Mouse (Mus musculus): Measurements from ENCODE around the gene Abcc6. TPM values are rescaled to one million over a fixed set of nuclear protein-coding genes. Genes with fewer than 3 reads are reported as not detected.

Abcc6 gene
- polyA plus RNA-seq, 1 experiment from 2014 or later = 0.78 TPM

- Histone ChIP-seq H3K9me3 (ENCODE audit: low read depth, low read length) (no peaks in the 10 kb centered on the region), H3K27ac (ENCODE audit: low read depth) (peak overlapping the region; percentile 92; the same call in 1 of the 2 replicates), H3K4me3 (ENCODE audit: low read depth, low read length) (no peak overlapping the region), H3K9ac (no peak overlapping the region; the same call in 1 of the 2 replicates), H3K4me2 (peak overlapping the region; percentile 60; the same call in 1 of the 2 replicates), H3K36me3 (ENCODE audit: insufficient read depth) (peaks cover 11% of the 10 kb centered on the region; the same call in 1 of the 2 replicates), H3K27me3 (ENCODE audit: insufficient read depth, low read length) (no peaks in the 10 kb centered on the region), H3K4me1 (ENCODE audit: insufficient read depth) (peaks cover 35% of the 10 kb centered on the region)
- 83% methylated on average over 15 of the region's 15 CpGs for WGBS
- ATAC-seq (ENCODE audit: insufficient read depth) (no peak), DNase-seq (no peak)
- no peak for TF ChIP-seq CTCF (IDR thresholded peaks at IDR 0.05; ENCODE audit: low read depth)
Measured at GRCm38 (mm10) chr7:45917926-45918325, 112.2 kb downstream of the Abcc6 start.

Other genes starting within 250 kb of the Abcc6 start
- 0.76 and 1.9 TPM in 2 replicates for gene Lmtk3, start 246.6 kb downstream of the Abcc6 start, polyA plus RNA-seq (2014; fragmentation: Nextera tagmentation; extraction: Ambion mirVana)
- 5.0 and 5.9 TPM in 2 replicates for gene Sult2b1, start 245.6 kb downstream of the Abcc6 start, polyA plus RNA-seq (2014; fragmentation: Nextera tagmentation; extraction: Ambion mirVana)
- gene Cyth2, start 215.7 kb downstream of the Abcc6 start, polyA plus RNA-seq (2014; fragmentation: Nextera tagmentation; extraction: Ambion mirVana) = 109 and 110 TPM in 2 replicates
- gene Kcnj14, start 205.5 kb downstream of the Abcc6 start, polyA plus RNA-seq (2014; fragmentation: Nextera tagmentation; extraction: Ambion mirVana) = 0.67 and 1.1 TPM in 2 replicates
- gene Grwd1, start 199.4 kb downstream of the Abcc6 start, polyA plus RNA-seq (2014; fragmentation: Nextera tagmentation; extraction: Ambion mirVana) = 85.4 and 95.3 TPM in 2 replicates
- 107 and 108 TPM in 2 replicates for gene Kdelr1, start 157.5 kb downstream of the Abcc6 start, polyA plus RNA-seq (2014; fragmentation: Nextera tagmentation; extraction: Ambion mirVana)
- gene Grin2d, start 151.9 kb downstream of the Abcc6 start, polyA plus RNA-seq (2014; fragmentation: Nextera tagmentation; extraction: Ambion mirVana) = 0.41 and 0.43 TPM in 2 replicates
- 1.0 and 1.4 TPM in 2 replicates for gene Syngr4, start 133.6 kb downstream of the Abcc6 start, polyA plus RNA-seq (2014; fragmentation: Nextera tagmentation; extraction: Ambion mirVana)
- 2.7 and 3.5 TPM in 2 replicates for gene Tmem143, start 133.4 kb downstream of the Abcc6 start, polyA plus RNA-seq (2014; fragmentation: Nextera tagmentation; extraction: Ambion mirVana)
- gene Emp3, start 108.9 kb downstream of the Abcc6 start, polyA plus RNA-seq (2014; fragmentation: Nextera tagmentation; extraction: Ambion mirVana) = 164 and 174 TPM in 2 replicates
- gene Ccdc114, start 106.2 kb downstream of the Abcc6 start, polyA plus RNA-seq (2014; fragmentation: Nextera tagmentation; extraction: Ambion mirVana) = 2.9 and 4.4 TPM in 2 replicates
- 26.1 and 26.4 TPM in 2 replicates for gene Nomo1, start 3.4 kb upstream of the Abcc6 start, polyA plus RNA-seq (2014; fragmentation: Nextera tagmentation; extraction: Ambion mirVana)
- 0.11 TPM in 1 of 2 replicates, not detected in the other for gene Kcnj11, start 70.5 kb upstream of the Abcc6 start, polyA plus RNA-seq (2014; fragmentation: Nextera tagmentation; extraction: Ambion mirVana)
- gene Abcc8, start 149.7 kb upstream of the Abcc6 start, polyA plus RNA-seq (2014; fragmentation: Nextera tagmentation; extraction: Ambion mirVana) = 0.32 and 0.64 TPM in 2 replicates
- gene Ush1c, start 208.2 kb upstream of the Abcc6 start, polyA plus RNA-seq (2014; fragmentation: Nextera tagmentation; extraction: Ambion mirVana) = 0.22 and 0.88 TPM in 2 replicates
- not detected in 2 replicates for gene Otog, start 210.7 kb upstream of the Abcc6 start, polyA plus RNA-seq (2014; fragmentation: Nextera tagmentation; extraction: Ambion mirVana)

Measured in lung, embryonic 14.5 days (tissue).